Mouse (Mus musculus) stomach, embryonic 15.5 days (tissue): ENCODE measurements around the gene Psip1. TPM values are rescaled to one million over a fixed set of nuclear protein-coding genes. Genes with fewer than 3 reads are reported as not detected.

Experiments used
- ATAC-seq: fragments of 200-750 bp; cut with Nextera tagmentation; 2 replicates; pipeline ENCODE4 v1.8.0; 2017; ENCODE audit warnings: low read depth, moderate number of reproducible peaks, moderate TSS enrichment; ENCODE audit not compliant: insufficient read depth, low FRiP score
- H3K27ac ChIP-seq: fragments of 300-500 bp; sonication (generic); 2 replicates; pipeline ENCODE4 v1.5.1; 2015; ENCODE audit warnings: mild to moderate bottlenecking, inconsistent platforms
- H3K27me3 ChIP-seq: fragments of 300-500 bp; sonication (generic); replicated peaks from 2 replicates; pipeline ENCODE4 v1.6.1; 2015; ENCODE audit warnings: inconsistent platforms
- H3K36me3 ChIP-seq: fragments of 300-500 bp; sonication (generic); 2 replicates; pipeline ENCODE4 v1.6.1; 2015; ENCODE audit warnings: inconsistent platforms
- H3K4me1 ChIP-seq: fragments of 300-500 bp; sonication (generic); 2 replicates; pipeline ENCODE4 v1.6.1; 2015; ENCODE audit warnings: inconsistent platforms
- H3K4me2 ChIP-seq: fragments of 300-500 bp; sonication (generic); 2 replicates; pipeline ENCODE4 v1.6.1; 2015; ENCODE audit warnings: mild to moderate bottlenecking, inconsistent platforms
- H3K4me3 ChIP-seq: fragments of 300-500 bp; sonication (generic); replicated peaks from 2 replicates; pipeline ENCODE4 v1.5.1; 2015; ENCODE audit warnings: inconsistent platforms
- H3K9ac ChIP-seq: fragments of 300-500 bp; sonication (generic); 2 replicates; pipeline ENCODE4 v1.6.1; 2015; ENCODE audit warnings: inconsistent platforms
- H3K9me3 ChIP-seq: fragments of 300-500 bp; sonication (generic); 2 replicates; pipeline ENCODE4 v1.6.1; 2016; ENCODE audit warnings: inconsistent platforms
- WGBS: fragments of 180-500 bp; shearing (Covaris S2); methylation state at CpG from one replicate; pipeline ENCODE4 v1.1.7; 2015; 5-methylcytosine and 5-hydroxymethylcytosine counted together
- polyA plus RNA-seq: library from polyadenylated mRNA; unstranded; fragments of >200 nt; fragmentation: Nextera tagmentation; extraction: Ambion mirVana; gene quantifications from 2 replicates; pipeline ENCODE4 v1.2.1, GENCODE M21; 2015

The Psip1 gene
- polyA plus RNA-seq, 1 experiment from 2014 or later: 98.1 TPM

DNA sequence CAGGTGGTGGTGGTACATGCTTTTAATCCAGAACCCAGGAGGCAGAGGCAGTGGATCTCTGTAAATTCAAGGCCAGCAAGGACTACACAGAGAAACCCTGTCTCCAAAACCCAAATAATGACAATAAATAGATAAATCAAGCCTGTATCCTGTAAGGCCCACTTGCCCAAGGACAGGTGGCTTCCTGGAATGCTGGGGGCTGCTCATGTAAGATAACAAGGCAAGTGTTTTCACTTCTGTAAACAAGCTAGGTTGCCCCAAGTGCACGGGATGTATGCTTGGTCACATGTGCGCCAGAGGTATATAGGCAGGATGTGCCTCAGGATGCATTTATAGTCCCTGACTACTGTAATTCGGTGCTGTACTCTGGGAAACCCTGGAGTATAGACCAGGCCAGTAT lies 74.2 kb downstream of the Psip1 start:
- Histone ChIP-seq H3K27me3 (no peaks in the 10 kb centered on the region), H3K4me1 (no peaks in the 10 kb centered on the region), H3K4me3 (no peak overlapping the region), H3K27ac (no peak overlapping the region), H3K9me3 (no peaks in the 10 kb centered on the region), H3K9ac (no peak overlapping the region), H3K36me3 (no peaks in the 10 kb centered on the region), H3K4me2 (no peak overlapping the region)
- no peak for ATAC-seq
- WGBS: 63% methylated on average over 3 of the region's 3 CpGs

DNA sequence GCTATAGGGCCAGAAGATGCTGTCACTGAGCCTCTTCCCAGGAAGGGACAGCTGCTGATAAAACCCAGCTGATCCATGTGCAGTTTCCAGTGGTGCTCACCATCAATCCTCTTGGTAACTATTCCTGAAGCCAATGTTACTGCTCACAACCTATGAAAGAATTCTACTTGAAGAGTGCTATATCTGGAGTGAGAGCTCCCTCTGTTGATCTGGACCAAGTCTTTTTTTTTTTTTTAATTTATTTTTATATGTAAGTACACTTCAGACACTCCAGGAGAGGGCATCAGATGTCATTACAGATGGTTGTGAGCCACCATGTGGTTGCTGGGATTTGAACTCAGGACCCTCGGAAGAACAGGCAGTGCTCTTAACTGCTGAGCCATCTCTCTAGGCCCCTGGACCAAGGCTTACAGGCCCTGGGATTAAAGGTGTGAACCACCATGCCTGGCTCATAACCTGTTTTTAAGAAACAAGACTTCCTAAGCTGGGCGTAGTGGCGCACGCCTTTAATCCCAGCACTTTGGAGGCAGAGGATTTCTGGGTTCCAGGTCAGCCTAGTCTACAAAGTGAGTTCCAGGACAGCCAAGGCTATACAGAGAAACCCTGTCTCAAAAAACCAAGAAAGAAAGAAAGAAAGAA lies 76.3 kb downstream of the Psip1 start:
- H3K36me3 ChIP-seq: no peaks in the 10 kb centered on the region
- no peaks in the 10 kb centered on the region for H3K4me1 ChIP-seq
- no peak overlapping the region for H3K4me3 ChIP-seq
- H3K27me3 ChIP-seq: no peaks in the 10 kb centered on the region
- WGBS: 92% methylated on average over 4 of the region's 4 CpGs
- no peak overlapping the region for H3K4me2 ChIP-seq
- H3K9me3 ChIP-seq: no peaks in the 10 kb centered on the region
- H3K27ac ChIP-seq: no peak overlapping the region
- no peak for ATAC-seq
- H3K9ac ChIP-seq: no peak overlapping the region

DNA sequence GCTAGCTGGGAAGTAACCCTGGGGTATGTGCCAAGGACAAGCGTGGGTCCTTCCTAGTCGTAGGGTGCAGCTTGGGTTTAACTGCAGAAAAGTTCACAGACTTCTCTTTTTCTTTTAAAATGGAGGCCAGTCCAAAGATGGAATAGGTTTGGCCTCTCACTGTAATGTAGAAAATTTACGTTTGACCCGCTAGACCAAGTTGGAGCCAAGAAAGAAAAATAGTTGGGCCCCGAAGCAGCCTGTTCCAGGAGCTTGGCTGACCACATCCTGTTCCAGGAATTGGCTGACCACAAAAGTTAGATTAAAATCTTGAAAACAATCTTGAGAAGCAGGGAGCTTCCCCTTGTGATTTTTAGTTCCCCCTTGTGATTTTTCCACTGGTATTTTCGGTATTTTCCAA lies 78.6 kb downstream of the Psip1 start:
- no peak overlapping the region for H3K4me2 ChIP-seq
- 87% methylated on average over 6 of the region's 6 CpGs for WGBS
- no peaks in the 10 kb centered on the region for H3K27me3 ChIP-seq
- no peaks in the 10 kb centered on the region for H3K4me1 ChIP-seq
- H3K36me3 ChIP-seq: no peaks in the 10 kb centered on the region
- no peak for ATAC-seq
- no peaks in the 10 kb centered on the region for H3K9me3 ChIP-seq
- no peak overlapping the region for H3K27ac ChIP-seq
- no peak overlapping the region for H3K9ac ChIP-seq
- no peak overlapping the region for H3K4me3 ChIP-seq

Other genes with a start within 250 kb of the Psip1 start
- gene Ttc39b, start 162.2 kb downstream of the Psip1 start, polyA plus RNA-seq: 2.2 and 3.3 TPM in 2 replicates
- 33.6 and 37.9 TPM in 2 replicates for gene Snapc3, start 68.7 kb downstream of the Psip1 start, polyA plus RNA-seq
- 4.8 TPM in 2 replicates for gene Ccdc171, start 39.1 kb upstream of the Psip1 start, polyA plus RNA-seq